Mouse (Mus musculus) cerebellum, adult 2 months (tissue): ENCODE results near the gene Pla2g4c. TPM values are rescaled to one million over a fixed set of nuclear protein-coding genes. Genes with fewer than 3 reads are reported as not detected.

Experiments
- DNase-seq, 2 experiments: peaks; one replicate each; pipeline ENCODE4 v3.0.0; 2021
- H3K27ac ChIP-seq: fragments of 200-500 bp; 2 replicates; pipeline ENCODE4 v1.5.1; 2012; ENCODE audit warnings: low read length, control low read depth, inconsistent platforms; ENCODE audit not compliant: insufficient read depth
- H3K27me3 ChIP-seq: fragments of 200-500 bp; 2 replicates; pipeline ENCODE4 v1.6.1; 2012; ENCODE audit warnings: inconsistent platforms, mild to moderate bottlenecking, low read length, moderate library complexity; ENCODE audit not compliant: control insufficient read depth, insufficient read depth
- H3K4me1 ChIP-seq: fragments of 200-500 bp; 2 replicates; pipeline ENCODE4 v1.6.1; 2011; ENCODE audit warnings: low read length; ENCODE audit not compliant: control insufficient read depth, insufficient read depth
- H3K4me3 ChIP-seq: fragments of 200-500 bp; replicated peaks from 2 replicates; pipeline ENCODE3; 2011; ENCODE audit warnings: mild to moderate bottlenecking, low read depth, low read length, control low read depth; ENCODE audit not compliant: insufficient read depth
- CTCF ChIP-seq: fragments of 200-500 bp; IDR thresholded peaks from 2 replicates; pipeline ENCODE4 v1.5.1; 2011; ENCODE audit warnings: low read depth, mild to moderate bottlenecking, control low read depth, low read length, moderate library complexity, borderline replicate concordance; ENCODE audit not compliant: insufficient read depth
- POLR2A ChIP-seq: fragments of 200-500 bp; IDR thresholded peaks from 2 replicates; pipeline ENCODE4 v1.6.1; 2011; ENCODE audit warnings: low read length, control low read depth, borderline replicate concordance; ENCODE audit not compliant: insufficient read depth
- WGBS: fragments of 180-500 bp; shearing (Covaris S2); methylation state at CpG from one replicate; pipeline ENCODE4 v1.1.7; 2018; 5-methylcytosine and 5-hydroxymethylcytosine counted together
- polyA plus RNA-seq: library from polyadenylated mRNA; depleted of rRNA; stranded (reverse); fragments of >200 nt; gene quantifications from 2 replicates; pipeline ENCODE4 v1.2.3, GENCODE M21; 2012; rRNA removed

Pla2g4c gene
- polyA plus RNA-seq, 1 experiment: 0.46 TPM

DNA sequence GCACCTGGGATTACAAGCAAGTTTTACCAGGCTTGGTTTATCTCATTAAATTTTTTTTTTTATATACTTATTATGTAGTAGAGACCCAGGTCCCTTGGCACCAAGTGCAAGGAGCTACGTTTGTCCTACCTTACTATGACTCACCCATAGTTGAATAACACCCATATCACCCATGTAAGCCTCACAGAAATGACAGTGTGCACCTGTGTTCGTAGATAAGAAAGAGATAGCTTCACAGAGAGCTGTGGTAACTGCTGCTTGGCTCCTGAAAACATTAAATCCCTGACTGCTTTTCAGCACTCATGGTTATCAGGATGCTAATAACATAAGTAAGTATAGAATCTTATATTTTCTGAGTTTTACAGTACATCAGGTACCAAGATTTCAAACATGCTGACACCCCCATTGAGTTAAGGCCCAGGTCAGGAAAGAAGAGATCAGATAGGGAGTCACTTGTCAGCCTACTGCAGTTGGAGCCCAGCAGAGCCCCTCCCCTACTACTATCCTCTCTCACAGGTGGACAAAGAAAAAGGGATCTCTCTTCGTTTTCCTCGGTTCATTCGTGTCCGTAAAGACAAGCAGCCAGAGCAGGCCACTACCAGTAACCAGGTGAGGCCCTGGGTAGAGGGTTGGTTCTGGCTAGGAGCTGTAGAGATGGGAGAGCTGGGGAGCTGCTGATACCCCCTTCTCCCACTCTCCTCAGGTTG lies 13.8 kb upstream of the Pla2g4c start:
- H3K4me1 ChIP-seq: no peaks in the 10 kb centered on the region
- DNase-seq: no peak
- H3K27me3 ChIP-seq: no peaks in the 10 kb centered on the region
- no peak overlapping the region for H3K27ac ChIP-seq
- 93% methylated on average over 6 of the region's 6 CpGs for WGBS
- TF ChIP-seq CTCF (no peak), POLR2A (no peak)
- no peak overlapping the region for H3K4me3 ChIP-seq

DNA sequence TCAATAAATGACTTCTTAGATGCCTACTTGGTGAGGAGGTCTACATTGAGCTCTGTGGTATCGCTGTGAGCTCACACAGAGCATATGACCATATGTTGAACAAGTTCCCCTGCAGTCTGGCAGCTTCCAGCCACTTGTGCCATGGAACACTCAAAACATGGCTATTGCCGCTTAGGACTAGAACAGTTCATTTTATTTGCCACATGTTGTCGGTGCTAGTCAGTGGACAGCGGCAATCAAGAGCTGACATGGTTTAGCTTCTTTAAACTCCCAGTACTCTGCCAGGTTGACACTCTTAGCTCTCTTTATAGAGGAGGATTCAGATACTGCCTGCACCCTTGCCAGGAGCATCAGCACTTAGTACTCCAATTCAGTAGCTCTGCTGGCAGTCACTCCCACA lies 13.1 kb upstream of the Pla2g4c start:
- 93% methylated on average over 4 of the region's 4 CpGs for WGBS
- no peak for DNase-seq
- no peak overlapping the region for H3K4me3 ChIP-seq

DNA sequence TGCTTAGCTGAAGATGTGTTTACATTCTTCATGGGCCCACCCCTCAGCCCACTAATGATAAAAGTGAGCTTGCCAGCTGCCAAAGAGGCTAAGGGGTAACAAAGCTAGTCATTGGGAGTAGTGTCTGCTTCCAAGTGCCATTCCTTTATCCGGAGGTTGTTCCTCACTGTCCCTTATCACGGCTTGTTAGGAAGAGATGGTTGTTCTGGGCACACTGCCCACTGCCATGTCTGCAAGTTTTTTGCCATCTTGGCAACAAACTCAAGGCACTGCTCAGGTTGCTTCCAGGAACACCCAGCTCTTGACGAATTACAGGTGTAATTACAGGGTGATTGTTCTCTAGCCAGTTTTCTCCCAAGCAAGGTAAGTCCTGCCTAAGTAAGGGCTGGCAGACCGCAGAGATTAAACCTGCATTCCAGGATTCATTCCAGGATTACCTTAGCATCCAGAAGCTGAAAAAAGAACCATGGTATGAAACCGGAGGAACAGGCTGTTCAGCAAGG lies 10.3 kb upstream of the Pla2g4c start:
- no peaks in the 10 kb centered on the region for H3K4me1 ChIP-seq
- no peaks in the 10 kb centered on the region for H3K27me3 ChIP-seq
- WGBS: 51% methylated on average over 5 of the region's 5 CpGs
- TF ChIP-seq CTCF: no peak
- TF ChIP-seq POLR2A: no peak
- no peak overlapping the region for H3K4me3 ChIP-seq
- DNase-seq: no peak
- no peak overlapping the region for H3K27ac ChIP-seq

More for the DNA sequence above, 13.1 kb upstream of the Pla2g4c start:
- no peak overlapping the region for H3K27ac ChIP-seq
- H3K4me1 ChIP-seq: no peaks in the 10 kb centered on the region
- no peaks in the 10 kb centered on the region for H3K27me3 ChIP-seq
- TF ChIP-seq POLR2A (no peak), CTCF (no peak)

DNA sequence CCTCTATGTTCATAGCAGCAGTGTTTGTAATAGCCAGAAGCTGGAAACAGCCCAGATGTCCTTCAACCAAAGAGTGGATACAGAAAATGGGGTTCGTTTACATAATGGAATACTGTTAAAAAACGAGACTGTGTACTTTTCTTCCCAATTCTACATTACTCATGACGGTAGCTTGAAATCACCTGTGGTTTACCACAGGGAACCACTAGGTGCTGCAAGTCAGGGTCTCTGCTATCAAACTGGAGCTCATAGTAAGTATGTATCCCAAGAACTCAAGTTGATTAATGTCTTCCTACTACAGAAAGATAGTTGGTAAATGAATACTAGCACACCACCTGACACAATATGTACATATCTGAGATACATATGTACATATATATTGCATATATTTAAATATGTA lies 3.0 kb upstream of the Pla2g4c start:
- H3K27ac ChIP-seq: no peak overlapping the region
- WGBS: 88% methylated on average over 3 of the region's 3 CpGs
- TF ChIP-seq POLR2A: no peak
- no peak for TF ChIP-seq CTCF
- H3K4me3 ChIP-seq: no peak overlapping the region
- no peaks in the 10 kb centered on the region for H3K27me3 ChIP-seq
- DNase-seq: no peak
- no peaks in the 10 kb centered on the region for H3K4me1 ChIP-seq

DNA sequence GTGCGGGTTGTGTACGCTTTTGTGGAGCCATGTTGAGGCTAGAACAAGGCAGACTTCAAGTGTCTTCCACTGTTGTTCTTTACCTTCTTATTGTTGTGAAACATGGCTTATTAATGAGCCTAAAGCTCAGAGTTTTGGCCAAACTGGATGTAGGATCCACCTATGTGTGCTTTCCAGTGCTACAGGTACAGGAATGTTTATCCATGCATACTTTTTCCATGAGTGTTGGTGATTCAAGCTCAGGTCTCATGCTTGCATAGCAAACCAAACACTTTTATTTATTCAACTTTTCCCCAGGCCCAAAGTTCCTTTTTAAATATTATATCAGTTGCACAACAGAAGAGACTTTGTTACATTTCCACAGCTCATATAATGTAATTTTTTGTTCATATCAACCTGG lies 6.1 kb downstream of the Pla2g4c start:
- TF ChIP-seq CTCF: no peak
- no peak for TF ChIP-seq POLR2A
- H3K4me1 ChIP-seq: no peaks in the 10 kb centered on the region
- H3K27ac ChIP-seq: no peak overlapping the region
- WGBS: 95% methylated on average over 2 of the region's 2 CpGs
- no peak for DNase-seq
- no peaks in the 10 kb centered on the region for H3K27me3 ChIP-seq
- H3K4me3 ChIP-seq: no peak overlapping the region

DNA sequence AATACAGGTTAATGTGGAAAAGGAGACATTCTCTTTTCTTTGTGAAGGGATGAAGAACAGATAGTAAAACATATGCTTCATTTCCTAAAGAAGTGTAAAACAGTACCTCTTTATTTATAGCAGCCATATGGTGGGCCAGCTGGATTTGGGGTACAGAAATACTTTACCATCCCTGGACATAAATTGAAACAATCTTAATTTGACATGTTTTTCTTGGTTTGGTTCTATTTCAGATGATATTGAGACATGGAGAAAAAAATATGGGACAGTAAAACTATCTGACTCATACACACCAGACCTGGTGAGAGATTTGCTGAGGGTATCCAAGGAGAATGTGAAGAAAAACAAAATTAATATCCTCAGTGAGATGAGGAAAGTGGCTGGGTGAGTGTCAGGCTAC lies 31.5 kb downstream of the Pla2g4c start:
- no peak for DNase-seq
- H3K27me3 ChIP-seq: no peaks in the 10 kb centered on the region
- H3K27ac ChIP-seq: no peak overlapping the region
- TF ChIP-seq POLR2A (no peak), CTCF (no peak)
- no peak overlapping the region for H3K4me3 ChIP-seq
- no peaks in the 10 kb centered on the region for H3K4me1 ChIP-seq

DNA sequence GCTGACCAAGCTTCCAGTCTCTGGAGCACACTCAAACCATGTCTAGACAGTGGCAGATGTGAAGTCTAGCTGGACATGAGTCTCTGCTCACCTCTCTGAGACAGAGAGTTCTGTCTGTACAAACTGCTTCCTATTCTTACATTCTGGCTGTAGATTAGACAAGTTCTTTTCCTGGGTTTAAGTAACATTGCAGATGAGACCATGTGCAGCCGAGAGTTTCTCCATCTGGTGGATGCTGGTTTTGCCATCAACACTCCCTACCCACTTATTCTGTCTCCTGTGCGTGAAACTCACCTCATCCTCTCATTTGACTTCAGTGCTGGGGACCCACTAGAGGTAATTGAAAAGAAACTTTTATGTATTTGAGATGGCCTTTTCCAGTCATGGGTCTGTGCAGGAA lies 56.1 kb downstream of the Pla2g4c start:
- WGBS: 80% methylated on average over 2 of the region's 2 CpGs
- H3K27ac ChIP-seq: no peak overlapping the region
- no peaks in the 10 kb centered on the region for H3K27me3 ChIP-seq
- H3K4me1 ChIP-seq: no peaks in the 10 kb centered on the region
- no peak overlapping the region for H3K4me3 ChIP-seq
- TF ChIP-seq POLR2A (no peak), CTCF (no peak)
- DNase-seq: no peak

DNA sequence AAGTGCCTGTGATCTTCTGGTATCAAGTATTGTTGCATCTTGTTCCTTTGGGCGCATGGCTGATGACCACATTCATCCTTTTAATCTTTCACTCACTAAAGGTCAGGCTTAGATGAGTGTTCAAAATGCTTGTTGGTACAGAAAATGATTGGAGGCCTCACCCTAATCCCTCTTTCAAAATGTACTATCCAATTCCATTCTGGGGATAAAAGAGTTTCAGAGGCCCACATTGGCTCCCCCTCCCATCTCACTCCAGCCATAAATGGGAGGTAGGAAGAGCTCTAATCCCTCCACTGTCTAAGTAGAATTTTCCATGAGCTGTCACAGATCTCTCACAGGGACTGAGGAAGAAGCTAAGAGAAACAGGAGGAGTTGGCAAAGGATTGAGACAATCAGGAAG lies 73.4 kb downstream of the Pla2g4c start, which contains the start of gene Cabp5:
TSS of gene Cabp5 (plus strand) at position 301 of the 400 bp plus-strand sequence.
- no peak within 1 kb of the TSS for H3K4me3 ChIP-seq
- TF ChIP-seq POLR2A (no peak), CTCF (no peak)
- H3K4me1 ChIP-seq: no peaks in the 10 kb centered on the region
- no peak for DNase-seq
- 80% methylated on average over 1 of the region's 1 CpGs for WGBS
- H3K27ac ChIP-seq: no peak within 1 kb of the TSS
- no peaks in the 10 kb centered on the region for H3K27me3 ChIP-seq

Other genes with a start within 250 kb of the Pla2g4c start
- gene Vmn1r85, start 229.5 kb upstream of the Pla2g4c start, polyA plus RNA-seq: not detected in 2 replicates
- not detected in 2 replicates for gene Vmn1r86, start 204.7 kb upstream of the Pla2g4c start, polyA plus RNA-seq
- gene Vmn1r87, start 184.5 kb upstream of the Pla2g4c start, polyA plus RNA-seq: not detected in 2 replicates
- gene Vmn1r88, start 165.1 kb upstream of the Pla2g4c start, polyA plus RNA-seq: not detected in 2 replicates
- gene Vmn1r89, start 111.6 kb upstream of the Pla2g4c start, polyA plus RNA-seq: not detected in 2 replicates
- 12.6 and 13.4 TPM in 2 replicates for gene Lig1, start 47.4 kb upstream of the Pla2g4c start, polyA plus RNA-seq
- gene Zswim9, start 45.9 kb upstream of the Pla2g4c start, polyA plus RNA-seq: 11.0 and 11.3 TPM in 2 replicates
- 0.11 and 0.32 TPM in 2 replicates for gene Cabp5, start 73.5 kb downstream of the Pla2g4c start, polyA plus RNA-seq
- not detected in 2 replicates for gene Bsph1, start 126.2 kb downstream of the Pla2g4c start, polyA plus RNA-seq
- gene Bsph2, start 246.4 kb downstream of the Pla2g4c start, polyA plus RNA-seq: not detected in 2 replicates